Mouse (Mus musculus): Measurements from ENCODE around the gene Cela3b.
A peak's percentile ranks its signal among the peaks of the same experiment; 100 is the strongest.

Cela3b gene

GRCm38 (mm10) chr4:137430502-137430901 is at the start of gene Cela3b:
TSS of gene Cela3b (minus strand) at chr4:137430540.
- DNase-seq = no peak

- DNase-seq = no peak
These were observed 49.4 kb upstream of the Cela3b start for GRCm38 (mm10) chr4:137479757-137480156.

- no peak for DNase-seq
These were observed 48.0 kb upstream of the Cela3b start for GRCm38 (mm10) chr4:137478306-137478705.

GRCm38 (mm10) chr4:137477611-137478010 is 47.3 kb upstream of the Cela3b start:
- DNase-seq = no peak

GRCm38 (mm10) chr4:137476761-137477237 is 46.5 kb upstream of the Cela3b start:
- no peak for DNase-seq

DNA sequence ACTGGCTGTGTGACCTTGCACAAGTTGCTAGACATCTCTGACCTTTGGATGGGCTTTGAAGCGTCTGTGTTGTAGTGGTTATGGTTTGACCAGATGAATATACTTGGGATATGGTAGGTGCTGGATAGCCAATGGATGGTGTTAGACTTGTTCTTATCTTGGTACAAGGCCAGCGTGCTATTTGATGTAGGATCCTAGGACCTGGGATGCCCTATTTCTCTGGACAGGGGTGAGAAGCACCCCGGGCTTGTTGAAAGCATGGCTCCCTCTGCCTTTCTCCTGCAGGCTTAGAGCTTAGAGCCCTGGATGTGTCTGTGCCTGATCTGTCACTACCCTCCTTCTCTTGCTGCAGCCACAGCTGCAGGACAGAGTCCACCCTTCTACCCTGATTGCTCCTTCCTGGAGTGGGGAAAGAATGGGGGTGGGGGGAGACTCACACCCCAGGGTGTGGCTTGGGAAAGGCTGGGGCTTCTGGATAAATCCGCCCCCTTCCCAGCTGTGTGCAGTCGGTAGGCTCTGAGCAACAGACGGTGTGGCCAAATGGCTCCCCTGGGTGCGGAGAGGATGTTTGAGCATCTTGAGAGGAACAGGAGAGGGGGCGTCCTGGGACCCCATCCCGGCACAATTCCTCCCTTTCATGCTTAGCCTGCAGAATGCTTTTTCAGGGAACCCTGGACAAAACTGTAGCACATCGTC is 45.9 kb upstream of the Cela3b start:
- DNase-seq = no peak

DNA sequence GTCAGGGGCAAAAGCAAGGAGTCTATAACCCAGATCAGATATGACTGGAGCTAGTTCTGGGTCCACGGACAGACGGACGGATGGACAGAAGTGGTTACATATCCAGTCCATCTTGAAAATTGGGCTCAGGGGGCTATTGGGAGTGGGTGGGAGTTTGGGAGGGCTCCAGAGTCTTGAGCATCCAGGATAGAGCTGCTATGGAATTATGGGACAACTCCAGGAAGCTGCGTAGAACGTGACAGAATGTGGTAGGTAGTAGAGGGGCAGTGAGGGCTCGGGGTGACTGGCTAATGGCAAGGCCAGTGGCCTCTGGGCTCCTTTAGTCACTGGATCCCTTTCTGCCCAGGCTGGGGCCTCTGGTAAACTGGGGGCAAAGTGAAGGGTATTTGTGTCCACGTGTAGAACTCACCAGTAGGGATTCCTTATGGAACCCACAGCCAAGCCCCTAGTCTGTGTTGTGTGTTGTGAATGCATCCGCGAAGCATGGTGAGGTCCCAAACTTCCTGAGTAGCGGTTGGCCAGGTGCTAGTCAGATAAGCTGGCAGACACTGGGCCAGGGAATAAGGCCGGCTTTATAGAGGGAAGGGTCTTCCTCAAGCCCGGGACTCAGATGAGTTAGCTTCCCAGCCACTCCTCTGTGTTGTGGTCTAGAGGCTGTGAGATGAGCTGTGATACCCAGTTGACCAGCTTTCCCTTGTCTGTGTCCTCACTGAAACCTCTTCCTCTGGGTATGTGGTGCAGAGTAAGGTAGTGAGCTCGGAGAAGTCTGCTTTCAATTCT is 45.1 kb upstream of the Cela3b start:
- no peak for DNase-seq

- no peak for DNase-seq
These were observed 44.4 kb upstream of the Cela3b start for GRCm38 (mm10) chr4:137474694-137475093.

GRCm38 (mm10) chr4:137473701-137474388 is 43.5 kb upstream of the Cela3b start:
- DNase-seq = no peak

DNA sequence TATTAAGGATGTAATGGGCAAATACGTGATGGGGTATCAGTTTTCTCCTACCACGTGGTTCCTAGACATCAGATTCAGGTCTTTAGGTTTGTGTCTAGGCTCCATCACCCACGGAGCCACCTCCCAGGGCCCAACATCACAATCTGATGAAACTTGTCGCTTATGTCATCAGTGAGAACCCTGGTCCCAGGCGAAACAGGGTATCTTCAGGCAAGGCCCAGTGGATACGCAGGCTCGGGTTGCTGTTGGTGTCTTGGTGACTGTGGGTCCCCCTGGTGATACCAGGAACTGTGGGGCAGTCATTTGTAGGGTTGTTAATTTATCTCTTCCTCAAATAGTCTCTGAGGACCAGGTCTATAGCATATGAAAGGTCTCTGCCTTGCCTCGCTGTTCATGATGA is 42.9 kb upstream of the Cela3b start:
- no peak for DNase-seq

DNA sequence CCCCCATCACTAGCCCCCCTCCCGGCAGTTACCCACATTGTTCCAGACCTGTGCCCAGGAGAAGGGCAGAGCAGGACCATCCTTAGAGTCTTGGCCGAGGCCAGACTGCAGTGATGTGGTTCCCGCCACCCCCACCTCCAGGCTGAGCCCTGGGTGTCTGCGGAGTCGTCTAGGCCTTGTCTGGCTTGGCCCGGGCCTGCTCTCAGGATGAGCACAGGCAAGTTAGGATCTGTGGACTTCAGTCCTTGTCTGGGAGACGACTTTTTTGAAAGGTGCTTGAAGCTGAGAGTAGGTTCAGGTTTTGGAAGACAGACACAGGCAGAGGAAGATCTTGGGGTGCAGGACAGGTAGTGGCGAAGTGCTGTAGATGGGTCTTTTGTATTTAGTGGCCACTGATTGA is 41.0 kb upstream of the Cela3b start:
- no peak for DNase-seq

DNA sequence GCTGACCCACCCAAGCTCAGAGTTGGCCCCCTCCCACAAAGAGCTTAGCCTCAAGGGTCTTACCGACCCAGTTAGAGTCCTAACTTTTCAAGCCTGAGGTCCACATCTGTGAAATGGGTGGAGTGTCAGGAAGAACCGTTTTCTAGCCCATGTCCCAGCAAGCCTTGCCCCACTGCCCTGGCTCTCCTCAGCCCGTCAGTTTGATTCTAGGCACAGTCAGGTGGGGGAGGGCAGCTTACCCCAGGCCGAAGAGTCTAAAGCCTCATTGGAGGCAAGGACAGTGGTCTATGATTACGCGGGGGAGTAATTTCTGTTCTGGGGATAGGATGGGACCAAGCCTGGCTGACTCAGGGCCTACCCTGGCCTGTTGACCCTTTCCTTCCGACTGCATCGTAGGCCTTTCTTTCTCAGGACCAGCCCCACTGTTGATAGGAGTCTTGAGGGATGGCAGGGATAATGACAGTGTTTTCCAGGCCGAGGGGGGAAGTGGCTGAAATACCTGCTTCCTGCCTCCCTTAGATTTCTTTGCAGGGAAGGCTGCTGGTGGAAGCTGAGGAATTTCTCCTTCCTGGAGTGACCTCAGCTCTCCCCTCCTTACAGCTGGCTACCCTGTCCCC is 40.5 kb upstream of the Cela3b start:
- DNase-seq = no peak

DNA sequence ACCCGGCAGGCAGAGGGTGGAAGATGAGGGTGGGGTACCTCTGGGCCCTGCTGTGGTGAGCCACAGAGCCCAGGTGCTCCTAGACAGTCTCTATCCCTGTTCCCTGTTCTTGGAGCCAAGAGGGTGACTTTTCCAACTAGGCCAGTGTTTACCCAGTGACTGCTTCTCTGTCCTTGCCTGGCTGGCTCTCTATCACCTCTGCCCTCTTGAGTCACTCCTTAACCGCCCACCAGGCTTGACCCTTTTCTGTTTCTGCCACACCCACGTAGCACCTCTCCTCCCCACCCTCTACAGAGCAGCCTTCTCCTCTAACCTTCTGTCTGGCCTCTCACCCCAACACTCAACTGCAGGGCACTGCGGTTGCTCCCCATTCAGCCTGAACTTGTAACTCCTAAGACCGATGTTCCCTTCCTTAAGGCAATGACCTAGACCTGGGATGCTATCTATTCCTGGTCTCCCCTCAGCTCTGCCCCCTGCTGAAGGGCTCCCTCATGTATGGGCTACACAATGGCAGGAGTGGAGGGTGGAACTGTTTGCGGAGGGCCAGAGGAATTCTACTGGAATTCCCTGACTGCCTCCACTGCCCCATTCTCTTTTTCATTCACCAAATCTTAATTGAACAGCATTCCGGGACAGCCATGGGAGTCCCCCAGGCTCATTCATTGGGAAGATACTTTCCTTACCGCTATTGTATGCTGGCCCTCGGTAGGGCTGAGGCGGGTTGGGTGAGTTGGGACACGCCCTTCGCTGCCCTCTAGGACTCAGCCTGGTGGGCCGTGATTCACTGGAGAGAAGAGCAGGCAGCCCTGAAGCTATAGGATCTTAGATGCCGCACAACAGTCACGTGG is 39.7 kb upstream of the Cela3b start:
- no peak for DNase-seq

GRCm38 (mm10) chr4:137469081-137469844 is 38.9 kb upstream of the Cela3b start:
- no peak for DNase-seq

- DNase-seq = peak; percentile 71
These were observed 38.1 kb upstream of the Cela3b start, which contains the start of gene Hspg2 for GRCm38 (mm10) chr4:137468260-137469080. TSS of gene Hspg2 (plus strand) at chr4:137468769.

GRCm38 (mm10) chr4:137467525-137467924 is 37.2 kb upstream of the Cela3b start:
- DNase-seq = no peak

- no peak for DNase-seq
These were observed 36.7 kb upstream of the Cela3b start for GRCm38 (mm10) chr4:137466991-137467390.

- no peak for DNase-seq
These were observed 34.9 kb upstream of the Cela3b start for GRCm38 (mm10) chr4:137465125-137465787.

GRCm38 (mm10) chr4:137461981-137462690 is 31.8 kb upstream of the Cela3b start:
- no peak for DNase-seq
